Mouse (Mus musculus) cortical plate, adult 2 months (tissue): ENCODE measurements around the gene Lyve1.

ENCODE experiments used
- CTCF ChIP-seq: fragments of 200-500 bp; IDR thresholded peaks from 2 replicates; pipeline ENCODE4 v1.5.1; 2011; ENCODE audit warnings: mild to moderate bottlenecking, control low read depth, low read length; ENCODE audit not compliant: insufficient read depth; ENCODE audit errors: extremely low read depth
- POLR2A ChIP-seq: fragments of 200-500 bp; IDR thresholded peaks from 2 replicates; pipeline ENCODE4 v1.6.1; 2011; ENCODE audit warnings: mild to moderate bottlenecking, low read length, control low read depth; ENCODE audit not compliant: insufficient read depth; ENCODE audit errors: extremely low read depth

DNA sequence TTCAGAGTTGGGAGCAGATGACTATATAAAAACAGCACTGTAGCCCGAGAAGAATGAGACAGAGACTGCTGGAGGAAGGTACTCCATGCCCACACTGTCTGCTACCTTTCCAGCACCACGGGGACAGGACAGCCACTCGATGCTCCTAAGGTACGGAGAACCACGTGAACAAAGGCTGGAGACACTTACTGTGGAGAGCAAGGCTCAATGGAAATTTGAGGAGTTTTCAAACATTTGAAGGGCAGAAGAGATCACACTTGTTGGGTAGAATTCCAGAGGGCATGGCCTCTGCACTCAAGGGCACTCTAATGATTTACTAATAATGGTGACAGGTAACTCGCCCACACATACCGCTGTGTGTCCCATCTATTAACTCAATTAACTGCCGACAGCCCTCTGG, 40.0 kb downstream of the Lyve1 start:
- TF ChIP-seq POLR2A (no peak), CTCF (no peak)
